In genomic region chr1:166238315-166238969, GRCm38 (mm10) we compare ENCODE assay signal across 36 mouse cellular contexts. TPM values are rescaled to one million over a fixed set of nuclear protein-coding genes. Genes with fewer than 3 reads are reported as not detected.
DNase-seq lines count a peak whose midpoint lies in the region; ATAC-seq and TF ChIP-seq lines count a peak whose summit lies in the region.
"Had no signal": no experiment of that assay in that cellular context is flagged by ENCODE, and none has a peak within 500 bp of the region (broad histone marks: within the 10 kb centered on the region; RNA-seq: fewer than 3 reads in every experiment).

TSS of gene Mael (minus strand) at chr1:166238747.

- WGBS in stomach, postnatal 0 days: 84% methylated on average over 52 of the region's 53 CpGs

- no peaks in the 10 kb centered on the region for H3K9me3 ChIP-seq in stomach, postnatal 0 days (ENCODE audit: control insufficient read depth, low read length)
- H3K9me3 ChIP-seq: G1E; limb, embryonic 15.5 days; liver, embryonic 15.5 days had no signal

- H3K4me1 ChIP-seq in stomach, postnatal 0 days (replicated peaks; ENCODE audit: control insufficient read depth, insufficient read depth): no peaks in the 10 kb centered on the region
- H3K4me1 ChIP-seq: embryonic facial prominence, embryonic 12.5 days; limb, embryonic 15.5 days; liver, embryonic 15.5 days; megakaryocyte, embryonic 14.5 days; neural tube, embryonic 13.5 days had no signal

- ATAC-seq in stomach, postnatal 0 days (ENCODE audit: low FRiP score, low TSS enrichment): no peak
- ATAC-seq: activated CD4-positive, CD25-positive, alpha-beta regulatory T cell, adult 4 months; forebrain, postnatal 0 days; intestine, postnatal 0 days; Patski had no signal

- H3K4me2 ChIP-seq in stomach, postnatal 0 days (replicated peaks; ENCODE audit: low read depth): no peak within 1 kb of the TSS
- H3K4me2 ChIP-seq: embryonic facial prominence, embryonic 12.5 days; hindbrain, embryonic 14.5 days; limb, embryonic 15.5 days; liver, embryonic 15.5 days; midbrain, embryonic 12.5 days; neural tube, embryonic 13.5 days had no signal

- no peak for TF ChIP-seq EP300 in stomach, postnatal 0 days (optimal IDR thresholded peaks at IDR 0.05)

- no peak within 1 kb of the TSS for H3K4me3 ChIP-seq in stomach, postnatal 0 days (ENCODE audit: low read depth, low read length)
- H3K4me3 ChIP-seq: embryonic facial prominence, embryonic 12.5 days; forebrain, embryonic 10.5 days; limb, embryonic 10.5 days; limb, embryonic 15.5 days; liver, embryonic 15.5 days; megakaryocyte, embryonic 14.5 days; midbrain, embryonic 12.5 days; neural tube, embryonic 13.5 days had no signal

- H3K27me3 ChIP-seq in stomach, postnatal 0 days (ENCODE audit: control insufficient read depth, insufficient read depth, low read length): no peaks in the 10 kb centered on the region
- H3K27me3 ChIP-seq: embryonic facial prominence, embryonic 12.5 days; limb, embryonic 15.5 days; liver, embryonic 15.5 days; midbrain, embryonic 12.5 days; neural tube, embryonic 13.5 days had no signal

- peak; percentile 84 for DNase-seq in heart, adult 11 months
- no peak for DNase-seq in heart, postnatal 4 days
- peak; percentile 6 for DNase-seq in thymus, postnatal 4 days
- no peak for DNase-seq in thymus, postnatal 25 days
- DNase-seq in ZHBTc4 (ENCODE audit: low read depth, low spot score): peak; percentile 90
- no peak for DNase-seq in cerebellum, adult 8-10 months
- DNase-seq in stomach, postnatal 0 days (ENCODE audit: low spot score): no peak
- DNase-seq: adrenal gland, adult 2 months; cerebellum, adult 2 months; cerebellum, postnatal 25 days; forebrain, postnatal 0 days; kidney, adult 9 months; kidney, postnatal 10 days; lung, postnatal 36 days; right cerebral cortex, postnatal 4 days had no signal

- no peak within 1 kb of the TSS for H3K9ac ChIP-seq in stomach, postnatal 0 days (ENCODE audit: low read length)
- H3K9ac ChIP-seq: embryonic facial prominence, embryonic 12.5 days; forebrain, postnatal 0 days; hindbrain, embryonic 14.5 days; limb, embryonic 15.5 days; liver, embryonic 15.5 days; midbrain, embryonic 12.5 days; neural tube, embryonic 13.5 days had no signal

- no peaks in the 10 kb centered on the region for H3K36me3 ChIP-seq in stomach, postnatal 0 days (ENCODE audit: control insufficient read depth, insufficient read depth, low read length)
- H3K36me3 ChIP-seq: embryonic facial prominence, embryonic 12.5 days; G1E; limb, embryonic 15.5 days; liver, embryonic 15.5 days; midbrain, embryonic 12.5 days; neural tube, embryonic 13.5 days had no signal

- no peak within 1 kb of the TSS for H3K27ac ChIP-seq in stomach, postnatal 0 days (replicated peaks)
- H3K27ac ChIP-seq: embryonic facial prominence, embryonic 12.5 days; forebrain, embryonic 10.5 days; hindbrain, embryonic 14.5 days; limb, embryonic 10.5 days; limb, embryonic 15.5 days; liver, embryonic 15.5 days; midbrain, embryonic 12.5 days; neural tube, embryonic 13.5 days had no signal

- TF ChIP-seq CTCF in stomach, postnatal 0 days (IDR thresholded peaks at IDR 0.05; ENCODE audit: low read depth): no peak

RNA-seq across cellular contexts. Expression of gene Mael, which starts in this region (rescaled TPM):
- not detected for total RNA-seq in heart, postnatal 4 days (2021)
- not detected in 2 replicates for polyA plus RNA-seq in stomach, postnatal 0 days (2015; fragmentation: Nextera tagmentation; extraction: Ambion mirVana)
- total RNA-seq: adrenal gland, adult 2 months; adrenal gland, postnatal 4 days; gastrocnemius, adult 8-10 months; heart, adult 8-10 months; hematopoietic stem cell, adult 5-6 weeks had no signal
- polyA plus RNA-seq: activated CD4-positive, CD25-positive, alpha-beta regulatory T cell, adult 4 months; adrenal gland, adult 2 months; forebrain, embryonic 10.5 days; forebrain, postnatal 0 days; G1E; heart, postnatal 0 days; intestine, postnatal 0 days; large intestine, adult 2 months; lung, embryonic 16.5 days; neural tube, embryonic 13.5 days; Patski; spleen, adult 2 months had no signal

Comparison
In these comparisons a context has a peak if more than half of its experiments do, and no peak if none do; other contexts are left out.
1. DNase-seq: peak in heart, adult 11 months (single experiment), thymus, postnatal 4 days (single experiment) and ZHBTc4 (single experiment); none in heart, postnatal 4 days (single experiment), thymus, postnatal 25 days (single experiment), cerebellum, adult 8-10 months (single experiment) and stomach, postnatal 0 days (single experiment).